Mouse (Mus musculus): ENCODE measurements at regions not wholly inside any gene's neighbourhood (a gene's known extent, or its start where the extent isn't known, plus 50 kb on each side); places are given as distances from the start of the nearest gene placed in this dataset.
A peak's percentile ranks its signal among the peaks of the same experiment; 100 is the strongest.

DNA sequence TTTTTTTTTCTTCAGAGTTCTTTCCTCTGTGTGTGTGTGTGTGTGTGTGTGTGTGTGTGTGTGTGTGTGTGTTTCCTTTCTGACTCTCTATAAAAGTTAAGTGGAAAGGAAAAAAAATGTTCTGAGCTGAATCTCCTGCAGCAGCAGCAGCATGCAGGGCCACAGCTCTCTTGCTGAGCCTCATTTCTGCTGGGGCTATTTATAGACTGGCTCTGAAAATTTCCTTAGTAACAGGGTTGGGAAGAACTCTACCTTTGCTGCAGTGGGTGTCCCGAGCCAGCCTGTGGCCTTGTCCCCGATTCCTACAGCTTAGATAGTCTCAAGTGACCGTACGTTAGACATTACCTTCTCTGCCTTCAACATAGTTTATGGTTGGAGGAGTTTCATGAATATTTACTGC is 1075.6 kb downstream of the Synb start:
- Histone ChIP-seq H3K9ac (replicated peaks; ENCODE audit: low read depth, low read length) (no peak overlapping the region), H3K4me1 (ENCODE audit: control insufficient read depth, insufficient read depth, low read length) (no peaks in the 10 kb centered on the region)

DNA sequence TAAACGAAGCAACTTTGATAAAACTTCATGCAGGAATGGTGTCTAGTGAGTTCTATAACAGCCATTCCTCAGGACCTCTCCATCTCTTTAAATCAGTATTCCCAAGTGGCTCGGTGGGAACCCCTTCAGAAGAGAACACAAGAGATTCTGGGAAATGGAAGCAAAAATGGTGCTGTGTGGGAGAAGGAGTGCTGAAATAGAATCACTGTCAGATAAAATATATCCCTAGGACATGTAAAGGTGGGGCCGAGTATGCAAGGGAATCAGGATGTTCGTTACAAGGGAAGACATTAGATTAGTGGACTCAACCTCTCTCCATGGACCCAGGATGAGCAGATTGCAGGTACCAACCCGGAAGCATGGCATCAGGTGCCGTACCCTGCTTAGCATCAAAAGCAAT is 1076.1 kb downstream of the Synb start:
- Histone ChIP-seq H3K4me2 (replicated peaks; ENCODE audit: low read depth, low read length) (no peak overlapping the region), H3K4me3 (ENCODE audit: low read depth, low read length) (no peak overlapping the region), H3K9me3 (ENCODE audit: control insufficient read depth, low read depth, low read length) (no peaks in the 10 kb centered on the region), H3K36me3 (ENCODE audit: control insufficient read depth, insufficient read depth, low read length) (no peaks in the 10 kb centered on the region), H3K27ac (ENCODE audit: low read length) (no peak overlapping the region), H3K27me3 (ENCODE audit: control insufficient read depth, insufficient read depth, low read length) (no peaks in the 10 kb centered on the region), H3K9ac (replicated peaks; ENCODE audit: low read depth, low read length) (no peak overlapping the region), H3K4me1 (ENCODE audit: control insufficient read depth, insufficient read depth, low read length) (no peaks in the 10 kb centered on the region)
- 75% methylated on average over 6 of the region's 6 CpGs for WGBS
- no peak for ATAC-seq (ENCODE audit: insufficient number of reproducible peaks, insufficient read depth, low FRiP score, low read depth)

More for the DNA sequence above, 1075.6 kb downstream of the Synb start:
- Histone ChIP-seq H3K27ac (ENCODE audit: low read length) (no peak overlapping the region), H3K4me2 (replicated peaks; ENCODE audit: low read depth, low read length) (no peak overlapping the region), H3K27me3 (ENCODE audit: control insufficient read depth, insufficient read depth, low read length) (no peaks in the 10 kb centered on the region), H3K36me3 (ENCODE audit: control insufficient read depth, insufficient read depth, low read length) (no peaks in the 10 kb centered on the region), H3K4me3 (ENCODE audit: low read depth, low read length) (no peak overlapping the region), H3K9me3 (ENCODE audit: control insufficient read depth, low read depth, low read length) (no peaks in the 10 kb centered on the region)
- ATAC-seq (ENCODE audit: insufficient number of reproducible peaks, insufficient read depth, low FRiP score, low read depth): no peak
- WGBS: 64% methylated on average over 4 of the region's 4 CpGs

DNA sequence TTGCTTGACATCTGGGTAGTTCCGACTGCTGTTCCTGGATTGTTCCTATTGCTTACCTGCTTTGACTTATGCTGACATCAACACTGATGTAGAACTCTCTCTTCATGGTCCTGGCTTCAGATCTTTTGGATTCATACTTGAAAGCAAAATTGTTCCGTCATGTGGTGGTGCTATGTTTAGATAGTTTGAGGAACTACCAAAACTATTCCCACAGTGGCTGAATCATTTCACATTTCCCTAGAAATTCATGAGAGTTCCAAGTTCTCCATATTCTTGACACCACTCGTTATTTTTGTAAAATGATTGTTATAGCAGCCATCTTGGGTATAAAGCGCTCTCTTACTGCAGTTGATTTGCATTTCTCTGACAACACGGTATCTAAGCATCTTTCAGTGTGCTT is 1080.2 kb downstream of the Synb start:
- no peak for ATAC-seq (ENCODE audit: insufficient number of reproducible peaks, insufficient read depth, low FRiP score, low read depth)
- no peaks in the 10 kb centered on the region for H3K4me1 ChIP-seq (ENCODE audit: control insufficient read depth, insufficient read depth, low read length)
- no peak overlapping the region for H3K4me3 ChIP-seq (ENCODE audit: low read depth, low read length)
- H3K4me2 ChIP-seq (replicated peaks; ENCODE audit: low read depth, low read length): no peak overlapping the region
- H3K9me3 ChIP-seq (ENCODE audit: control insufficient read depth, low read depth, low read length): no peaks in the 10 kb centered on the region
- WGBS: 91% methylated on average over 5 of the region's 5 CpGs
- no peaks in the 10 kb centered on the region for H3K36me3 ChIP-seq (ENCODE audit: control insufficient read depth, insufficient read depth, low read length)
- H3K27me3 ChIP-seq (ENCODE audit: control insufficient read depth, insufficient read depth, low read length): no peaks in the 10 kb centered on the region
- no peak overlapping the region for H3K27ac ChIP-seq (ENCODE audit: low read length)
- no peak overlapping the region for H3K9ac ChIP-seq (replicated peaks; ENCODE audit: low read depth, low read length)

DNA sequence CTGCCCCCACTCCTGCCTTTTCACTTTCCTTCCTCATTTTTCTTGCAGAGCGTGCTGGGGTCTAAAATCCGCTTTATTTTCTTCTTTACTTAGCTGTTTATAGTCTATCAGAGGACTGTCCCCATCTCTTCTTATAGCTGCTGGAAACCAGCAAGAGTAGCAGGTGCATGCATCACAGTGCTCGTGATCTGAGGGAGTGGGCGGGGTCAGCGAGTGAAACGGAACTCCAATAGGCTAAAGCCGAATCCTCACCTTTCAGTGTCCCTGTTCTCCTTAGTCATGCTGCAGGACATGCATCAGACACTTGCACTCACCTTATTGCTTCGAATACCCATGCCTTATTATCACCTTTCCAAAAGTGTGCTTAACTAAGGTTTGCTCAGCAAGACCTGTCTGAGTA is 1095.3 kb downstream of the Synb start:
- Histone ChIP-seq H3K9ac (replicated peaks; ENCODE audit: low read depth, low read length) (no peak overlapping the region), H3K4me2 (replicated peaks; ENCODE audit: low read depth, low read length) (no peak overlapping the region), H3K9me3 (ENCODE audit: control insufficient read depth, low read depth, low read length) (no peaks in the 10 kb centered on the region), H3K4me3 (ENCODE audit: low read depth, low read length) (no peak overlapping the region), H3K36me3 (ENCODE audit: control insufficient read depth, insufficient read depth, low read length) (no peaks in the 10 kb centered on the region), H3K27me3 (ENCODE audit: control insufficient read depth, insufficient read depth, low read length) (0 out of 2 replicates have a peak, but pooled peaks cover 3% of the 10 kb centered on the region), H3K4me1 (ENCODE audit: control insufficient read depth, insufficient read depth, low read length) (no peaks in the 10 kb centered on the region), H3K27ac (ENCODE audit: low read length) (no peak overlapping the region)
- WGBS: 8% methylated on average over 8 of the region's 8 CpGs
- no peak for ATAC-seq (ENCODE audit: insufficient number of reproducible peaks, insufficient read depth, low FRiP score, low read depth)

DNA sequence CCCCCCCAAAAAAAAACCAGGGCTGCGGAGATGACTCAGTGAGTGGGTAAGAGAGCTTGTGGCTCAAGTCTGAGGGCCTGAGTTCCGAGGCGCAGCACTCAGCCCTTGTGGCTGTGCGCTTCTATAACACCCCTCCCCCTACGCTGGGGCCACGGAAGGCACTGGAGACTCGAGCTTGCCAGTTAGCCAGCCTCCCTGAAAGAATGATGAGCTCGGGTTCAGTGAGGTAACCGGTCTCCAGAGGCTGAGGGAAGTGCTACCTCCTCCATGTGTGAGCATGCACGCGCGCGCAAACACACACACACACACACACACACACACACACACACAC is 1096.7 kb downstream of the Synb start:
- 9% methylated on average over 13 of the region's 13 CpGs for WGBS
- Histone ChIP-seq H3K4me2 (replicated peaks; ENCODE audit: low read depth, low read length) (0 out of 2 replicates have a peak overlapping the region, but pooled peaks have one; percentile 4), H3K27ac (ENCODE audit: low read length) (no peak overlapping the region), H3K9me3 (ENCODE audit: control insufficient read depth, low read depth, low read length) (no peaks in the 10 kb centered on the region), H3K36me3 (ENCODE audit: control insufficient read depth, insufficient read depth, low read length) (no peaks in the 10 kb centered on the region), H3K4me1 (ENCODE audit: control insufficient read depth, insufficient read depth, low read length) (no peaks in the 10 kb centered on the region), H3K9ac (replicated peaks; ENCODE audit: low read depth, low read length) (no peak overlapping the region), H3K27me3 (ENCODE audit: control insufficient read depth, insufficient read depth, low read length) (0 out of 2 replicates have a peak, but pooled peaks cover 3% of the 10 kb centered on the region), H3K4me3 (ENCODE audit: low read depth, low read length) (no peak overlapping the region)
- ATAC-seq (ENCODE audit: insufficient number of reproducible peaks, insufficient read depth, low FRiP score, low read depth): no peak

DNA sequence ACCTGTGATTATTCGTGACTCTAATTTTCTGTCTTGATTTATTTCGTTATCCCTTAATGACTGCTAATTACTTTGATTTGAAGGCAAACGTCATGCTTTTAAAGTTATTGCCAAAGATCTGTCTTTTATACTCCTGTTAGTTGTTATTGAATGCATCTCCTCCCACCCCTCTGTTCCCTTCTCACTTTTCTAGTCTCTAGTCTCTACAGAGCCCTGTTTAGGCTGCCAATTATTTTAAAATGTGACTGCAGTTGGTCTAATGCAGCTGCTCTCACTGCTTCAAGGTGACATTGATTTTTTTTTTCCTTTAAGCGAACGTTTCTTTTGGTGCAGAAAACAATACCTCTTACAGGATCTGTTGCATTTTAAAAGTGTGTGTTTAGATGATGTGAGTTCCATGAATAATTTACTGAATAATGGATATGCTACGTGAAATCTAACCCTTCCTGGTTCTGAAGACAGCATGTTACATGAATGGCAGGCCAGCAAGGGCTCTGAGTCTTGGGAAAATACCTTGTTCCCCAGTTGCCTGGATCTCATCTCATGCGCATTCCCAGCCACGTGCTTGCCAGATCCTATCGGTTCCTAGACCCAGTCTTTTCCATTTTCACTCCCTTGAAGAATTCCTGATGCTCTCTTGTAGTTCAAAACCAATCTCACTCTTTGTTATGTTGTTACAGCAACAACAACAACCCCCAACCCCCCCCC is 1097.2 kb downstream of the Synb start:
- Histone ChIP-seq H3K9ac (replicated peaks; ENCODE audit: low read depth, low read length) (no peak overlapping the region), H3K4me1 (ENCODE audit: control insufficient read depth, insufficient read depth, low read length) (no peaks in the 10 kb centered on the region), H3K4me3 (ENCODE audit: low read depth, low read length) (no peak overlapping the region), H3K27ac (ENCODE audit: low read length) (no peak overlapping the region), H3K4me2 (replicated peaks; ENCODE audit: low read depth, low read length) (0 out of 2 replicates have a peak overlapping the region, but pooled peaks have one; percentile 4), H3K9me3 (ENCODE audit: control insufficient read depth, low read depth, low read length) (no peaks in the 10 kb centered on the region), H3K27me3 (ENCODE audit: control insufficient read depth, insufficient read depth, low read length) (0 out of 2 replicates have a peak, but pooled peaks cover 3% of the 10 kb centered on the region), H3K36me3 (ENCODE audit: control insufficient read depth, insufficient read depth, low read length) (no peaks in the 10 kb centered on the region)
- no peak for ATAC-seq (ENCODE audit: insufficient number of reproducible peaks, insufficient read depth, low FRiP score, low read depth)
- WGBS: 34% methylated on average over 9 of the region's 9 CpGs

DNA sequence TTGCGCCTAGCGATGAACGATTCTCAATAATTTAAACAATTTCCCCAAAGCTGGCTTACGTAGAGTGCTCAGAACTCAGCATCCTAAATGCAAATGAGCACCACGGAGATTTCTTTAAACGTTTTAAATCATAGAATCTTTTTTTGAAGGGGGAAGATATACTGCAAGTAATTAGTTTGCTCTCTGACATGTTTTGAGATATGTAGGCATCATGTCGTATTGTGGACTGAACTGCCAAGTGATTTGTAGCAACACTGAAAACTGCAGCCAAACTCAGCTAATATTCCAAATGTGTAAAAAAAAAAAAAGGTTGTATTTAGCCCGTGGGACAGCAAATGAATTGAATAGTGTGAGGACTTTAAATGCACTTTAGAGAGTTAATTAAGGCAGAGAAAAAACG is 1097.9 kb downstream of the Synb start:
- no peak overlapping the region for H3K4me2 ChIP-seq (replicated peaks; ENCODE audit: low read depth, low read length)
- H3K4me3 ChIP-seq (ENCODE audit: low read depth, low read length): no peak overlapping the region
- no peak overlapping the region for H3K9ac ChIP-seq (replicated peaks; ENCODE audit: low read depth, low read length)
- H3K9me3 ChIP-seq (ENCODE audit: control insufficient read depth, low read depth, low read length): no peaks in the 10 kb centered on the region
- ATAC-seq (ENCODE audit: insufficient number of reproducible peaks, insufficient read depth, low FRiP score, low read depth): no peak
- H3K36me3 ChIP-seq (ENCODE audit: control insufficient read depth, insufficient read depth, low read length): no peaks in the 10 kb centered on the region
- no peaks in the 10 kb centered on the region for H3K4me1 ChIP-seq (ENCODE audit: control insufficient read depth, insufficient read depth, low read length)
- no peak overlapping the region for H3K27ac ChIP-seq (ENCODE audit: low read length)
- 0 out of 2 replicates have a peak, but pooled peaks cover 3% of the 10 kb centered on the region for H3K27me3 ChIP-seq (ENCODE audit: control insufficient read depth, insufficient read depth, low read length)
- 68% methylated on average over 9 of the region's 9 CpGs for WGBS

DNA sequence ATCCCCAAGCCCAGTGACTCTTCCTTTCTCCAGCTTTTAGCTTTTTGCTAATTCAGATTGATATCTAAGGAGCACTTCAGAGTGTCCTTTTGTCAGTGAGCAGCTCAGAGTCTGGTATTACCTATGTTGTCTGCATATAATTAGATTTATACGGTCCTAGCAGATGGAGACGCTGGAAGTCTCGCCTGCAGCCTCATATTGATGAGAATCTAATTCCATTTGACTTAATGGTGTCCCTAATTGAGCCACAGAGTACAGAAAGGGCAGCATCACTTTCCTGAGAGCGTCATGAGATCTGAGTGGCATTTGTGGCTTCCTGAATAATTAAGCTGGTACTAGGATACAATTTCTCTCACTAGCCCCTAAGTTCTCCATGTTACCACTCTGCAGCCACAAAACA is 1104.2 kb downstream of the Synb start:
- Histone ChIP-seq H3K27ac (ENCODE audit: low read length) (no peak overlapping the region), H3K4me2 (replicated peaks; ENCODE audit: low read depth, low read length) (no peak overlapping the region), H3K4me3 (ENCODE audit: low read depth, low read length) (no peak overlapping the region), H3K4me1 (ENCODE audit: control insufficient read depth, insufficient read depth, low read length) (no peaks in the 10 kb centered on the region), H3K9ac (replicated peaks; ENCODE audit: low read depth, low read length) (no peak overlapping the region), H3K27me3 (ENCODE audit: control insufficient read depth, insufficient read depth, low read length) (no peaks in the 10 kb centered on the region), H3K36me3 (ENCODE audit: control insufficient read depth, insufficient read depth, low read length) (no peaks in the 10 kb centered on the region), H3K9me3 (ENCODE audit: control insufficient read depth, low read depth, low read length) (no peaks in the 10 kb centered on the region)
- WGBS: 56% methylated on average over 4 of the region's 4 CpGs
- ATAC-seq (ENCODE audit: insufficient number of reproducible peaks, insufficient read depth, low FRiP score, low read depth): no peak

DNA sequence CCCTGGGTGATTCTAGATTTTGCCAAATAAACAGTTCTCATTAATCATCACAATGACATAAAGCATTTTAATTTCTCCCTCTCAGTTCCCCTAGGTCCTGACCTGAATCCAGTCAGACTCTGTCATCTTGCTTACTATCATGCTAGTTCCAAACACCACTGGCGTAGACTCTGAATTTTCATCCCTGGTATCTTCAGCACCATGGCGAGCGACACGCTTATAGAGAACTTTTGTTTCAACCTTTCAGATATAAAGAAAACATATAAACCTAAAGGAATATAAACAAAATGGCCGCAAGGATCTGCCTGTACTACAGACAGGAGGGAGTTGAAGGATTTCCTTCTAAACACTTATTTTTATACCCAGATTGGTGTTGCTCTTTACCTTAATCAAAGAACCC is 1105.8 kb downstream of the Synb start:
- 47% methylated on average over 5 of the region's 5 CpGs for WGBS
- ATAC-seq (ENCODE audit: insufficient number of reproducible peaks, insufficient read depth, low FRiP score, low read depth): no peak
- H3K27me3 ChIP-seq (ENCODE audit: control insufficient read depth, insufficient read depth, low read length): no peaks in the 10 kb centered on the region

More for the DNA sequence above, 1105.8 kb downstream of the Synb start:
- Histone ChIP-seq H3K9me3 (ENCODE audit: control insufficient read depth, low read depth, low read length) (no peaks in the 10 kb centered on the region), H3K9ac (replicated peaks; ENCODE audit: low read depth, low read length) (no peak overlapping the region), H3K4me3 (ENCODE audit: low read depth, low read length) (no peak overlapping the region), H3K4me1 (ENCODE audit: control insufficient read depth, insufficient read depth, low read length) (no peaks in the 10 kb centered on the region), H3K27ac (ENCODE audit: low read length) (no peak overlapping the region), H3K36me3 (ENCODE audit: control insufficient read depth, insufficient read depth, low read length) (no peaks in the 10 kb centered on the region), H3K4me2 (replicated peaks; ENCODE audit: low read depth, low read length) (no peak overlapping the region)

Data from stomach, embryonic 14.5 days (tissue).